Mouse (Mus musculus): ENCODE measurements around the gene Klk4. TPM values are rescaled to one million over a fixed set of nuclear protein-coding genes. Genes with fewer than 3 reads are reported as not detected.

Gene Klk4
- total and polyA plus RNA-seq, 3 experiments, result not detected

- Histone ChIP-seq H3K27ac (ENCODE audit: insufficient read depth, low read depth) (no peak overlapping the region), H3K36me3 (replicated peaks in 1 of 2; ENCODE audit: control insufficient read depth in 1 of 2, insufficient read depth in 1 of 2, low read length in 1 of 2) (no peaks in the 10 kb centered on the region), H3K4me3 (replicated peaks in 1 of 3; ENCODE audit: low read depth in 2 of 3, low read length in 2 of 3, poor library complexity in 1 of 3) (no peak overlapping the region), H3K27me3 (replicated peaks) (peaks cover 61% of the 10 kb centered on the region), H3K9ac (ENCODE audit: insufficient read depth, low read depth) (no peak overlapping the region), H3K9me3 (replicated peaks; ENCODE audit: low read length) (peaks cover 4% of the 10 kb centered on the region), H3K4me1 (ENCODE audit: control insufficient read depth in 1 of 2, insufficient read depth in 2 of 2) (no peaks in the 10 kb centered on the region), H3K4me2 (ENCODE audit: insufficient read depth, low read depth, poor library complexity, severe bottlenecking) (no peak overlapping the region), H3K79me2 (replicated peaks; ENCODE audit: control insufficient read depth, extremely low read depth, insufficient read depth, poor library complexity, severe bottlenecking) (no peaks in the 10 kb centered on the region)
- TF ChIP-seq POLR2A (IDR thresholded peaks at IDR 0.05; ENCODE audit: low read depth, low read length) (no peak), BHLHE40 (IDR thresholded peaks at IDR 0.05; ENCODE audit: low read depth, low read length) (no peak), PAX5 (IDR thresholded peaks at IDR 0.05; ENCODE audit: low read length) (no peak), EP300 (IDR thresholded peaks at IDR 0.05; ENCODE audit: low read length) (no peak)
- dilution Hi-C loops (cut with MboI; ENCODE audit: extremely low pct_ligation_motif_present, extremely low pct_unique_long_range_greater_than_20kb, low sequenced_read_pairs) (no loop called here), in situ Hi-C loops (cut with MboI; ENCODE audit: low pct_ligation_motif_present, low pct_unique_long_range_greater_than_20kb, low sequenced_read_pairs) (no loop called here)
- DNase-seq (ENCODE audit: extremely low read depth), result no peak
These were observed 7.3 kb upstream of the Klk4 start for GRCm38 (mm10) chr7:43873674-43874073.

- Histone ChIP-seq H3K4me2 (ENCODE audit: insufficient read depth, low read depth, poor library complexity, severe bottlenecking) (no peak overlapping the region), H3K27ac (ENCODE audit: insufficient read depth, low read depth) (no peak overlapping the region), H3K9me3 (replicated peaks; ENCODE audit: low read length) (peaks cover 4% of the 10 kb centered on the region), H3K9ac (ENCODE audit: insufficient read depth, low read depth) (no peak overlapping the region), H3K4me3 (replicated peaks in 1 of 3; ENCODE audit: low read depth in 2 of 3, low read length in 2 of 3, poor library complexity in 1 of 3) (no peak overlapping the region), H3K79me2 (replicated peaks; ENCODE audit: control insufficient read depth, extremely low read depth, insufficient read depth, poor library complexity, severe bottlenecking) (no peaks in the 10 kb centered on the region), H3K4me1 (ENCODE audit: control insufficient read depth in 1 of 2, insufficient read depth in 2 of 2) (no peaks in the 10 kb centered on the region), H3K27me3 (replicated peaks) (peaks cover 60% of the 10 kb centered on the region), H3K36me3 (replicated peaks in 1 of 2; ENCODE audit: control insufficient read depth in 1 of 2, insufficient read depth in 1 of 2, low read length in 1 of 2) (no peaks in the 10 kb centered on the region)
- no peak for DNase-seq (ENCODE audit: extremely low read depth)
- no peak for TF ChIP-seq CHD2 (IDR thresholded peaks at IDR 0.05; ENCODE audit: low read length)
- in situ Hi-C loops (cut with MboI; ENCODE audit: low pct_ligation_motif_present, low pct_unique_long_range_greater_than_20kb, low sequenced_read_pairs) (no loop called here), dilution Hi-C loops (cut with MboI; ENCODE audit: extremely low pct_ligation_motif_present, extremely low pct_unique_long_range_greater_than_20kb, low sequenced_read_pairs) (no loop called here)
These were observed 6.0 kb upstream of the Klk4 start for GRCm38 (mm10) chr7:43874868-43875375.

- dilution Hi-C loops (cut with MboI; ENCODE audit: extremely low pct_ligation_motif_present, extremely low pct_unique_long_range_greater_than_20kb, low sequenced_read_pairs) (no loop called here), in situ Hi-C loops (cut with MboI; ENCODE audit: low pct_ligation_motif_present, low pct_unique_long_range_greater_than_20kb, low sequenced_read_pairs) (no loop called here)
- no peaks in the 10 kb centered on the region for H3K36me3 ChIP-seq (replicated peaks in 1 of 2; ENCODE audit: control insufficient read depth in 1 of 2, insufficient read depth in 1 of 2, low read length in 1 of 2)
- no peak overlapping the region for H3K4me2 ChIP-seq (ENCODE audit: insufficient read depth, low read depth, poor library complexity, severe bottlenecking)
- H3K4me1 ChIP-seq (ENCODE audit: control insufficient read depth in 1 of 2, insufficient read depth in 2 of 2), result peaks cover 0 to 11% of the 10 kb centered on the region in 2 experiments; a peak in 2 of 4 replicates
- H3K27ac ChIP-seq (ENCODE audit: insufficient read depth, low read depth), result no peak overlapping the region
- DNase-seq (ENCODE audit: extremely low read depth), result no peak
- H3K9me3 ChIP-seq (replicated peaks; ENCODE audit: low read length), result peaks cover 4% of the 10 kb centered on the region
- H3K4me3 ChIP-seq (replicated peaks in 1 of 3; ENCODE audit: low read depth in 2 of 3, low read length in 2 of 3, poor library complexity in 1 of 3), result no peak overlapping the region
- TF ChIP-seq POLR2A (IDR thresholded peaks at IDR 0.05; ENCODE audit: low read depth, low read length) (no peak), MEF2A (IDR thresholded peaks at IDR 0.05; ENCODE audit: borderline replicate concordance, low read depth, low read length) (no peak), NRF1 (IDR thresholded peaks at IDR 0.05; ENCODE audit: low read depth, low read length) (no peak), MYC (IDR thresholded peaks at IDR 0.05; ENCODE audit: low read depth, low read length) (no peak), USF1 (IDR thresholded peaks at IDR 0.05; ENCODE audit: low read depth, low read length) (no peak), MAFK (IDR thresholded peaks at IDR 0.05; ENCODE audit: insufficient replicate concordance, low read length) (no peak), UBTF (IDR thresholded peaks at IDR 0.05; ENCODE audit: low read depth, low read length) (no peak), ZNF384 (IDR thresholded peaks at IDR 0.05; ENCODE audit: low read depth, low read length) (no peak), CTCF (conservative IDR thresholded peaks at IDR 0.05 in 1 of 2, IDR thresholded peaks at IDR 0.05 in 1 of 2; ENCODE audit: low read depth in 2 of 2, low read length in 2 of 2) (no peak), KAT2A (IDR thresholded peaks at IDR 0.05; ENCODE audit: insufficient replicate concordance, low read length) (no peak), ZMIZ1 (IDR thresholded peaks at IDR 0.05; ENCODE audit: low read depth, low read length) (no peak), USF2 (conservative IDR thresholded peaks at IDR 0.05; ENCODE audit: low read depth, low read length) (no peak), BHLHE40 (IDR thresholded peaks at IDR 0.05; ENCODE audit: low read depth, low read length) (no peak), GABPA (IDR thresholded peaks at IDR 0.05; ENCODE audit: insufficient replicate concordance, low read depth, low read length) (no peak), ELF1 (IDR thresholded peaks at IDR 0.05; ENCODE audit: low read depth, low read length) (no peak)
- no peaks in the 10 kb centered on the region for H3K79me2 ChIP-seq (replicated peaks; ENCODE audit: control insufficient read depth, extremely low read depth, insufficient read depth, poor library complexity, severe bottlenecking)
- H3K9ac ChIP-seq (ENCODE audit: insufficient read depth, low read depth), result no peak overlapping the region
- H3K27me3 ChIP-seq (replicated peaks), result peaks cover 61% of the 10 kb centered on the region
These were observed 4.5 kb upstream of the Klk4 start for GRCm38 (mm10) chr7:43876444-43876843.
